Mouse (Mus musculus) liver, embryonic 14.5 days (tissue): ENCODE measurements around the gene Crim1.

Source experiments
- CTCF ChIP-seq: IDR thresholded peaks from 2 replicates; pipeline ENCODE4 v1.5.1; 2016; ENCODE audit warnings: antibody characterized with exemption, low read depth, control low read depth
- EP300 ChIP-seq: IDR thresholded peaks from 2 replicates; pipeline ENCODE4 v1.6.1; 2016; ENCODE audit warnings: antibody characterized with exemption, low read depth

DNA sequence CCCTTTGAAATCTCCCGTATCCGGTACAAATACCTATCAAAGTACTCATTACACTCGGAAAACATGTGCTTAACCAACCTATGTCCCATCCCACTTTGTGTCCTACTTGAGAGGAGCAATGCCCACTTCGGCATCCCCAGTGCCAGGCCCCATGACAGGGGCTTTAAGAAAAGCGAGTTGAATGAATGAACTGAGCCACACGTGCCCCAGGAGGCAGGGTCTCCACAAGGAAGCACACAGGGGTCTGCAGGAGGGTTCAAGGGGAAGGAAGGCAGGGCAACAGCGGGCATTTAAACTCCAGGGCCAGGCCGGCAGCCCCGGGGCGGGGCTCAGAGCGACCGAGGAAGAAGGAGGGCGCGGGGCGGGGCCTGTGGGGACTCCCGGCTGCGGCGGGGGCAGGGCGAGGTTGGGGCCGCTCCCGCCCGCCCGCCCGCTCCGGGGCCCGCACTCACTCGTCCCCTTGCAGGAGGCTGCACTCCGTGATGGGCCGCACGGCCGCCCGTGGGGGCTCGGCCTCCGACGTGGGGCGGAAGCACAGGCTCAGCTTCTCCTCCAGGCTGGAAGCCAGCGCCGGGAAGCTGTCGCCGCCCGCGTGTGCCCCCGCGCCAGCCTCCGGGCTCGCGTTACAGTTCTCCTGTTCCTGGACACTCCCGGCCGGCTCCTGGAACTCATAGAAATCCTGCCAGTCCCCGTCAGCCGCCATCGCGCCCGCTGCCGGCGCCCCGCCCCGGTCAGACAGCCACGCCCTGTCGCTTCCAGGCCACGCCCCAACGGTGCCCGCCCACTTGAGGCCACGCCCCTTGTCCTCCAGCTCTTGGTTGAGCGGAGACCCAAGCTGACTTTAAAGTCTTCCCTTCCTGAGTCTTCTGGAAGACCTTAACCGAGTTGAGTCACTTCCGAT lies 217.6 kb downstream of the Crim1 start, which contains the start of gene Fez2:
- TF ChIP-seq EP300 (no peak), CTCF (no peak)
